Mouse (Mus musculus) left cerebral cortex, adult 18-20 months (tissue): ENCODE results near the gene Timm29. TPM values are rescaled to one million over a fixed set of nuclear protein-coding genes. Genes with fewer than 3 reads are reported as not detected.

Experiments used
- DNase-seq, 2 experiments: peaks; one replicate each; pipeline ENCODE4 v3.0.0; 2021 to 2022; ENCODE audit warnings: low spot score in 2 of 2, mixed read lengths in 1 of 2
- total RNA-seq, 2 experiments: library from RNA; stranded (reverse); gene quantifications; 2 replicates each; pipeline ENCODE4 v1.2.3; 2021

Timm29 gene
- total RNA-seq, 2 experiments from 2014 or later = 51.8 to 55.1 TPM

- no peak for DNase-seq
These were observed 16.2 kb upstream of the Timm29 start for GRCm38 (mm10) chr9:21576286-21576685.

GRCm38 (mm10) chr9:21578226-21578625 lies 14.3 kb upstream of the Timm29 start:
- DNase-seq = no peak

GRCm38 (mm10) chr9:21585401-21585800 lies 7.1 kb upstream of the Timm29 start:
- DNase-seq = no peak

GRCm38 (mm10) chr9:21587678-21588349 lies 4.7 kb upstream of the Timm29 start:
- DNase-seq = peak in 1 of 2 experiments; percentile 18

GRCm38 (mm10) chr9:21588350-21588749 lies 4.2 kb upstream of the Timm29 start:
- DNase-seq = no peak

GRCm38 (mm10) chr9:21589538-21589937 lies 3.0 kb upstream of the Timm29 start:
- DNase-seq = no peak

- DNase-seq = no peak
These were observed 1.2 kb upstream of the Timm29 start for GRCm38 (mm10) chr9:21591127-21591830.

GRCm38 (mm10) chr9:21591831-21592702 lies 455 bp upstream of the Timm29 start:
- no peak for DNase-seq

GRCm38 (mm10) chr9:21593122-21593721 lies 700 bp downstream of the Timm29 start:
- DNase-seq = peak; percentile 60 to 74

- DNase-seq = peak in 1 of 2 experiments; percentile 11
These were observed 1.8 kb downstream of the Timm29 start for GRCm38 (mm10) chr9:21594350-21594749.

GRCm38 (mm10) chr9:21594838-21595237 lies 2.3 kb downstream of the Timm29 start:
- no peak for DNase-seq

- DNase-seq = no peak
These were observed 5.7 kb downstream of the Timm29 start for GRCm38 (mm10) chr9:21598198-21598597.

GRCm38 (mm10) chr9:21600186-21600585 lies 7.7 kb downstream of the Timm29 start:
- no peak for DNase-seq

- DNase-seq = no peak
These were observed 8.6 kb downstream of the Timm29 start for GRCm38 (mm10) chr9:21601073-21601472.

- peak; percentile 57 to 69 for DNase-seq
These were observed 9.3 kb downstream of the Timm29 start for GRCm38 (mm10) chr9:21601722-21602399.

- no peak for DNase-seq
These were observed 11.6 kb downstream of the Timm29 start for GRCm38 (mm10) chr9:21604119-21604518.

- no peak for DNase-seq
These were observed 13.3 kb downstream of the Timm29 start for GRCm38 (mm10) chr9:21605865-21606264.

- no peak for DNase-seq
These were observed 14.1 kb downstream of the Timm29 start for GRCm38 (mm10) chr9:21606648-21607047.

- DNase-seq = no peak
These were observed 17.3 kb downstream of the Timm29 start for GRCm38 (mm10) chr9:21609861-21610260.

- no peak for DNase-seq
These were observed 22.5 kb downstream of the Timm29 start for GRCm38 (mm10) chr9:21614864-21615616.
